Comparison of ENCODE assay signal across 8 mouse cellular contexts in the genomic region with DNA sequence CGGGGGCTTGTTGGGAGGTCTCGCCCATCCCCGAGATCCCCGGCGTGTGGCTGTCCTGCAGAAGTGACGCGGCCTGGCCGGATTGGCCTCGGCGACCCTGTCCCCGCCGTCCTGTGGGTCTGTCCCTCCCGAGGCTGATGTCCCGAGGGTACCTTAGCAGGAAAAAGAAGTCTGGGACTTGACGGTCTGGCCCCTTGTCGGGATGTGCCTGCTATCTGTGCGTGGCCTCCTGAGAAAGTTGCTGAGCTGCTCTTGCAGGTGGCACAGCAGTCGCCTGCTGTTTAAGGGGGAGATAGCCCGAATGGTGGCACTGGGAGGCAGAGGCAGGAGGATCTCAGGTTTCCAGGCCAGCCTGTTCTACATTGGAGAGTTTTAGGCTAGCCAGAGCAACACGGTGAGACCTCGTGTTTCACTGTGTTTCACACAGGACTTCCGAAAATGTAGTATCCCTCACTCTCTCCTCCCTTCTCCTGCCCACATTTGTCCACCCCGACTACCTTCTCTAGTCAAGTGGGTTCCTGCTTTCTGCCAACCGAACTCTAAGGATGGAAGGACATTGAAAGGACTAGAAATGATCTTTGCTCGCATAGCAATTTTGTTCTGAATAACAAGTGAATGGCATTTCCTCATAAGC. TPM values are rescaled to one million over a fixed set of nuclear protein-coding genes. Genes with fewer than 3 reads are reported as not detected.
A peak's percentile ranks its signal among the peaks of the same experiment; 100 is the strongest.
DNase-seq lines count a peak whose midpoint lies in the region; ATAC-seq lines count a peak whose summit lies in the region.

No protein-coding gene starts in this region.

- peaks cover 0 to 2% of the 10 kb centered on the region in 2 experiments; a peak in 1 of 4 replicates for H3K4me1 ChIP-seq in heart, embryonic 14.5 days (ENCODE audit: control insufficient read depth in 2 of 2, insufficient read depth in 2 of 2, low read length in 2 of 2)
- no peaks in the 10 kb centered on the region for H3K4me1 ChIP-seq in hindbrain, embryonic 11.5 days (replicated peaks; ENCODE audit: control insufficient read depth, insufficient read depth, low read length)

- no peaks in the 10 kb centered on the region for H3K9me3 ChIP-seq in heart, embryonic 14.5 days (ENCODE audit: control insufficient read depth, low read length)
- no peaks in the 10 kb centered on the region for H3K9me3 ChIP-seq in hindbrain, embryonic 11.5 days (ENCODE audit: control insufficient read depth, low read length)

- H3K9ac ChIP-seq in heart, embryonic 14.5 days (ENCODE audit: low read length), result peak overlapping the region; percentile 88
- H3K9ac ChIP-seq in hindbrain, embryonic 11.5 days (ENCODE audit: low read depth, low read length), result peak overlapping the region; percentile 92

- intact Hi-C loops in heart, postnatal 36 days (cut with DNase I), result loop anchor here (2.0 kb wide), 1 partner anchor 55 kb away; no protein-coding TSS in a partner anchor

- peak; percentile 52 for ATAC-seq in heart, embryonic 14.5 days (ENCODE audit: insufficient number of reproducible peaks, insufficient read depth, low FRiP score, low read depth)
- ATAC-seq in activated CD4-positive, CD25-positive, alpha-beta regulatory T cell, adult 4 months, result peak; percentile 21
- ATAC-seq in hindbrain, embryonic 11.5 days (ENCODE audit: low FRiP score), result peak; percentile 83
- ATAC-seq in megakaryocyte-erythroid progenitor cell, adult 5-6 weeks (replicated peaks; ENCODE audit: low FRiP score, low TSS enrichment, poor library complexity, severe bottlenecking), result peak; percentile 47

- H3K36me3 ChIP-seq in heart, embryonic 14.5 days (ENCODE audit: control insufficient read depth, insufficient read depth, low read length), result peaks cover 13% of the 10 kb centered on the region; the same call in 1 of the 2 replicates
- no peaks in the 10 kb centered on the region for H3K36me3 ChIP-seq in hindbrain, embryonic 11.5 days (ENCODE audit: control insufficient read depth, insufficient read depth, low read length)

- DNase-seq in heart, postnatal 36 days, result no peak
- no peak for DNase-seq in hindbrain, embryonic 11.5 days (ENCODE audit: low spot score)
- DNase-seq in embryo, embryonic 11 days, result no peak
- no peak for DNase-seq in adrenal gland, adult 18-20 months (ENCODE audit: low spot score in 2 of 2)
- no peak for DNase-seq in spleen, adult 18-20 months

- 24% methylated on average over 24 of the region's 25 CpGs for WGBS in heart, embryonic 14.5 days
- WGBS in hindbrain, embryonic 11.5 days, result 30% methylated on average over 25 of the region's 25 CpGs

- H3K4me2 ChIP-seq in heart, embryonic 14.5 days (ENCODE audit: low read length), result peak overlapping the region; percentile 78
- H3K4me2 ChIP-seq in hindbrain, embryonic 11.5 days (replicated peaks; ENCODE audit: low read depth, low read length), result peak overlapping the region; percentile 76

- H3K27ac ChIP-seq in heart, embryonic 14.5 days (replicated peaks in 1 of 2; ENCODE audit: control insufficient read depth in 1 of 2, insufficient read depth in 1 of 2, low read depth in 2 of 2, low read length in 2 of 2), result peak overlapping the region; percentile 43 to 63; a peak in 2 of 4 replicates
- H3K27ac ChIP-seq in hindbrain, embryonic 11.5 days (ENCODE audit: low read depth, low read length), result peak overlapping the region; percentile 33; the same call in 1 of the 2 replicates

- no peaks in the 10 kb centered on the region for H3K27me3 ChIP-seq in heart, embryonic 14.5 days (ENCODE audit: control insufficient read depth, insufficient read depth, low read length)
- no peaks in the 10 kb centered on the region for H3K27me3 ChIP-seq in hindbrain, embryonic 11.5 days (ENCODE audit: control insufficient read depth, insufficient read depth, low read length)

- peak overlapping the region; percentile 65 to 69 for H3K4me3 ChIP-seq in heart, embryonic 14.5 days (ENCODE audit: control insufficient read depth in 1 of 2, insufficient read depth in 1 of 2, low read depth in 1 of 2, low read length in 2 of 2)
- peak overlapping the region; percentile 62 for H3K4me3 ChIP-seq in hindbrain, embryonic 11.5 days (ENCODE audit: low read depth, low read length)

RNA-seq across cellular contexts. Expression of gene Alg6, which starts 0.4 kb away (rescaled TPM):
- 10.8 and 12.2 TPM in 2 replicates for polyA plus RNA-seq in heart, embryonic 14.5 days (2014; fragmentation: Nextera tagmentation; extraction: Ambion mirVana)
- total RNA-seq in heart, postnatal 36 days (2021), result 1 to 10 TPM; 4.4 to 8.6 TPM
- polyA plus RNA-seq in activated CD4-positive, CD25-positive, alpha-beta regulatory T cell, adult 4 months (2017; shearing (Covaris generic)), result 10 to 100 TPM; 10.4 to 10.5 TPM
- 13.9 and 18.4 TPM in 2 replicates for polyA plus RNA-seq in hindbrain, embryonic 11.5 days (2014; fragmentation: Nextera tagmentation; extraction: Ambion mirVana)
- 13.7 and 26.6 TPM in 2 replicates for total RNA-seq in megakaryocyte-erythroid progenitor cell, adult 5-6 weeks (2014; fragmentation: Nextera tagmentation)
- 15.4 and 18.5 TPM in 2 replicates for total RNA-seq in megakaryocyte-erythroid progenitor cell, adult 5-6 weeks (2017)
- 1 to 10 TPM; 5.6 to 6.1 TPM for total RNA-seq in adrenal gland, adult 18-20 months (2021)

RNA-seq across cellular contexts. Expression of gene Foxd3, which starts 59.8 kb away (rescaled TPM):
- polyA plus RNA-seq in heart, embryonic 14.5 days (2014; fragmentation: Nextera tagmentation; extraction: Ambion mirVana), result not detected in 2 replicates
- under 1 TPM; 0.28 to 0.65 TPM for total RNA-seq in heart, postnatal 36 days (2021)
- polyA plus RNA-seq in activated CD4-positive, CD25-positive, alpha-beta regulatory T cell, adult 4 months (2017; shearing (Covaris generic)), result not detected
- 2.2 and 2.5 TPM in 2 replicates for polyA plus RNA-seq in hindbrain, embryonic 11.5 days (2014; fragmentation: Nextera tagmentation; extraction: Ambion mirVana)
- total RNA-seq in megakaryocyte-erythroid progenitor cell, adult 5-6 weeks (2014; fragmentation: Nextera tagmentation), result not detected in 2 replicates
- total RNA-seq in megakaryocyte-erythroid progenitor cell, adult 5-6 weeks (2017), result not detected in 2 replicates
- total RNA-seq in adrenal gland, adult 18-20 months (2021), result under 1 TPM; 0.50 to 0.99 TPM

Comparison
In these comparisons a context has a peak if more than half of its experiments do, and no peak if none do; other contexts are left out.
1. ATAC-seq: peak in every context shown above with its lines; median percentile 83 in hindbrain, embryonic 11.5 days; 52 in heart, embryonic 14.5 days; 47 in megakaryocyte-erythroid progenitor cell, adult 5-6 weeks; 21 in activated CD4-positive, CD25-positive, alpha-beta regulatory T cell, adult 4 months.